Mouse (Mus musculus) neural tube, embryonic 11.5 days (tissue): Measurements from ENCODE around the gene Ciao2a. TPM values are rescaled to one million over a fixed set of nuclear protein-coding genes. Genes with fewer than 3 reads are reported as not detected.

Experiments used
- ATAC-seq: fragments of 200-750 bp; cut with Nextera tagmentation; 2 replicates; pipeline ENCODE4 v1.8.0; 2017; ENCODE audit warnings: moderate number of reproducible peaks, mild to moderate bottlenecking, moderate TSS enrichment, moderate library complexity; ENCODE audit not compliant: insufficient read depth, low FRiP score, low TSS enrichment
- DNase-seq: peaks from one replicate; pipeline ENCODE4 v3.0.0-alpha.2; 2015; ENCODE audit warnings: low spot score
- H3K27ac ChIP-seq: fragments of 300-500 bp; sonication (generic); 2 replicates; pipeline ENCODE4 v1.5.1; 2014; ENCODE audit warnings: low read depth, mild to moderate bottlenecking, low read length
- H3K27me3 ChIP-seq: fragments of 300-500 bp; sonication (generic); 2 replicates; pipeline ENCODE4 v1.6.1; 2014; ENCODE audit warnings: mild to moderate bottlenecking, low read length, mixed read lengths; ENCODE audit not compliant: control insufficient read depth, insufficient read depth
- H3K36me3 ChIP-seq: fragments of 300-500 bp; sonication (generic); 2 replicates; pipeline ENCODE4 v1.6.1; 2014; ENCODE audit warnings: mild to moderate bottlenecking, low read length, moderate library complexity, mixed read lengths; ENCODE audit not compliant: control insufficient read depth, insufficient read depth
- H3K4me1 ChIP-seq: fragments of 300-500 bp; sonication (generic); 2 replicates; pipeline ENCODE4 v1.6.1; 2014; ENCODE audit warnings: low read length, mixed read lengths; ENCODE audit not compliant: control insufficient read depth, insufficient read depth
- H3K4me2 ChIP-seq: fragments of 300-500 bp; sonication (generic); 2 replicates; pipeline ENCODE4 v1.6.1; 2014; ENCODE audit warnings: low read depth, mild to moderate bottlenecking, moderate library complexity
- H3K4me3 ChIP-seq: fragments of 300-500 bp; sonication (generic); 2 replicates; pipeline ENCODE4 v1.5.1; 2014; ENCODE audit warnings: low read depth, low read length
- H3K9ac ChIP-seq: fragments of 300-500 bp; sonication (generic); 2 replicates; pipeline ENCODE4 v1.6.1; 2014; ENCODE audit warnings: mild to moderate bottlenecking, low read length
- H3K9me3 ChIP-seq: fragments of 300-500 bp; sonication (generic); 2 replicates; pipeline ENCODE4 v1.6.1; 2016; ENCODE audit warnings: low read length; ENCODE audit not compliant: control insufficient read depth
- WGBS: fragments of 180-500 bp; shearing (Covaris S2); extraction: QIAGEN DNeasy Blood & Tissue Kit; methylation state at CpG from one replicate; pipeline ENCODE4 v1.1.7; 2014; 5-methylcytosine and 5-hydroxymethylcytosine counted together
- polyA plus RNA-seq: library from polyadenylated mRNA; unstranded; fragments of >200 nt; fragmentation: Nextera tagmentation; extraction: Ambion mirVana; gene quantifications from 2 replicates; pipeline ENCODE4 v1.2.1, GENCODE M21; 2014

Ciao2a gene
- polyA plus RNA-seq = 126 and 131 TPM in 2 replicates

- H3K27me3 ChIP-seq = no peaks in the 10 kb centered on the region
- no peaks in the 10 kb centered on the region for H3K9me3 ChIP-seq
- peaks cover 7% of the 10 kb centered on the region; the same call in 1 of the 2 replicates for H3K4me1 ChIP-seq
- peak within 1 kb of the TSS; percentile 59 for H3K4me2 ChIP-seq
- no peaks in the 10 kb centered on the region for H3K36me3 ChIP-seq
- WGBS = under 1% methylated on average over 34 of the region's 34 CpGs
- peak within 1 kb of the TSS; percentile 56 for H3K9ac ChIP-seq
- DNase-seq (peak; percentile 92), ATAC-seq (peak; percentile 48)
- peak within 1 kb of the TSS; percentile 50 for H3K4me3 ChIP-seq
- peak within 1 kb of the TSS; percentile 63 for H3K27ac ChIP-seq
Observed at GRCm38 (mm10) chr9:66126456-66127192, at the start of gene Ciao2a, which contains the start of gene Snx1. Gene Ciao2a (plus strand): TSS chr9:66126611. Gene Snx1 (minus strand): TSS chr9:66126587.

DNA sequence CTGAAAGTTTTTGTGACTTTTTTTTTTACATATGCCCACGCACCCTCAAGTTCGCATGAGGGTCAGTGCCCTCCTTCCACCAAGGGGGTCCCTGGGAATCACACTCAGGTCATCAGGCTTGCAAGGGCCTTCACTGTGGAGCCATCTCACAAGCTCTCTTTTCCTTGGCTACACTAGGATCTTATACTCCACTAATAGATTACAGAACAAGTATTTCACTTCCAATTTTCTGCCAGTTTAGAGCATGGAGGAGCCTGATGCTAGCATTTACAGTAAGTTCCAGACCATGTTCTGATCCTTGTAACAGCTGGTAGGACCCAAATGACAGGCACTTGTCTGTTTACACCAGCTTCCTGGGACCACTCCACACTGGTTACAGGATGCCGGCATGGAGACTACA lies 48.3 kb upstream of the Ciao2a start:
- DNase-seq (no peak), ATAC-seq (no peak)
- Histone ChIP-seq H3K4me3 (no peak overlapping the region), H3K27ac (no peak overlapping the region), H3K9ac (no peak overlapping the region), H3K4me1 (no peaks in the 10 kb centered on the region), H3K4me2 (no peak overlapping the region), H3K9me3 (no peaks in the 10 kb centered on the region), H3K36me3 (no peaks in the 10 kb centered on the region), H3K27me3 (no peaks in the 10 kb centered on the region)
- 69% methylated on average over 3 of the region's 3 CpGs for WGBS

GRCm38 (mm10) chr9:66078493-66078892 lies 47.9 kb upstream of the Ciao2a start:
- WGBS = 17% methylated on average over 14 of the region's 14 CpGs
- DNase-seq (peak; percentile 49), ATAC-seq (no peak)
- Histone ChIP-seq H3K9me3 (no peaks in the 10 kb centered on the region), H3K36me3 (no peaks in the 10 kb centered on the region), H3K4me2 (no peak overlapping the region), H3K4me1 (no peaks in the 10 kb centered on the region), H3K4me3 (no peak overlapping the region), H3K9ac (peak overlapping the region; percentile 7; the same call in 1 of the 2 replicates), H3K27me3 (no peaks in the 10 kb centered on the region), H3K27ac (0 out of 2 replicates have a peak overlapping the region, but pooled peaks have one; percentile 2)

DNA sequence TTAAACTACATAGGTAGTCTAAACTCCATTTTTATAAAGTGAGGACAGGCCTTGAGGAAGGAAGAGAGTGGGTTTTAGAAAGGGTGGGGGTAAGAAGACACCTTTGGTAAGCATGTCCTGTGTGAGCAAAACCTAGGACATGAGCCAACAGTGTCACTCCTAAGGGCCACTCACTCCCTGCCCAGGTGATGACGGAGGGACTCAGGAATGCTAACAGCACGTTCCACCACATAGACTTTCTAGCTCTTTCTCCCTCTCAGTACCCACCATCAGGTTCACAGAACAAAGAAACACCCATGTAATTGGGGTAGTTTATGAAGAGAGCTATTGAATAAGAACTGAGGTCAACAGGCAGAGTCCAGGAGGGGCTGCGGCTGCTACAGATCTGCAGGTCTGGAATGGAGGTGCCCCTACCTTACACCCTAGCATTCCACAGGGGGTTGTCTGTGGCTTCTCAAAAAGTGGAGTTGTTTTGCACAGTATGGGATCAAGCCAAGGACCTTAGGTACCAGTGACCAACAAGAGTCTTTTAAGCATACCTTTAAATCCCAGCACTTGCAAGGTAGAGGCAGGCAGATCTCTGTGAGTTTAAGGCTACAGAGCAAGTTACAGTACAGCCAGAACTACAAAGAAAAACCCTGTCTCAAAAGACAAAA lies 45.5 kb upstream of the Ciao2a start:
- H3K27ac ChIP-seq = no peak overlapping the region
- no peak overlapping the region for H3K4me2 ChIP-seq
- no peaks in the 10 kb centered on the region for H3K27me3 ChIP-seq
- H3K36me3 ChIP-seq = no peaks in the 10 kb centered on the region
- ATAC-seq (no peak), DNase-seq (no peak)
- WGBS = 61% methylated on average over 3 of the region's 3 CpGs
- no peaks in the 10 kb centered on the region for H3K9me3 ChIP-seq
- no peaks in the 10 kb centered on the region for H3K4me1 ChIP-seq
- H3K4me3 ChIP-seq = no peak overlapping the region
- no peak overlapping the region for H3K9ac ChIP-seq

- no peak overlapping the region for H3K4me3 ChIP-seq
- H3K4me2 ChIP-seq = no peak overlapping the region
- H3K9me3 ChIP-seq = no peaks in the 10 kb centered on the region
- H3K27ac ChIP-seq = no peak overlapping the region
- WGBS = 90% methylated on average over 4 of the region's 4 CpGs
- H3K9ac ChIP-seq = no peak overlapping the region
- DNase-seq (no peak), ATAC-seq (no peak)
- no peaks in the 10 kb centered on the region for H3K27me3 ChIP-seq
- no peaks in the 10 kb centered on the region for H3K4me1 ChIP-seq
- H3K36me3 ChIP-seq = no peaks in the 10 kb centered on the region
Observed at GRCm38 (mm10) chr9:66081999-66082398, 44.4 kb upstream of the Ciao2a start.

- DNase-seq = no peak
- no peaks in the 10 kb centered on the region for H3K4me1 ChIP-seq
- WGBS = 88% methylated on average over 3 of the region's 3 CpGs
- no peak overlapping the region for H3K9ac ChIP-seq
- H3K36me3 ChIP-seq = peaks cover 2% of the 10 kb centered on the region; the same call in 1 of the 2 replicates
- no peaks in the 10 kb centered on the region for H3K9me3 ChIP-seq
- H3K4me2 ChIP-seq = no peak overlapping the region
- H3K27me3 ChIP-seq = no peaks in the 10 kb centered on the region
- H3K27ac ChIP-seq = no peak overlapping the region
- ATAC-seq = no peak
- no peak overlapping the region for H3K4me3 ChIP-seq
Observed at GRCm38 (mm10) chr9:66084171-66084570, 42.2 kb upstream of the Ciao2a start.

- DNase-seq = no peak
- Histone ChIP-seq H3K4me2 (no peak overlapping the region), H3K27me3 (no peaks in the 10 kb centered on the region), H3K36me3 (peaks cover 15% of the 10 kb centered on the region), H3K9me3 (no peaks in the 10 kb centered on the region), H3K27ac (no peak overlapping the region), H3K4me1 (no peaks in the 10 kb centered on the region), H3K9ac (no peak overlapping the region), H3K4me3 (no peak overlapping the region)
- ATAC-seq = no peak
- WGBS = 93% methylated on average over 7 of the region's 7 CpGs
Observed at GRCm38 (mm10) chr9:66087062-66087461, 39.3 kb upstream of the Ciao2a start.

DNA sequence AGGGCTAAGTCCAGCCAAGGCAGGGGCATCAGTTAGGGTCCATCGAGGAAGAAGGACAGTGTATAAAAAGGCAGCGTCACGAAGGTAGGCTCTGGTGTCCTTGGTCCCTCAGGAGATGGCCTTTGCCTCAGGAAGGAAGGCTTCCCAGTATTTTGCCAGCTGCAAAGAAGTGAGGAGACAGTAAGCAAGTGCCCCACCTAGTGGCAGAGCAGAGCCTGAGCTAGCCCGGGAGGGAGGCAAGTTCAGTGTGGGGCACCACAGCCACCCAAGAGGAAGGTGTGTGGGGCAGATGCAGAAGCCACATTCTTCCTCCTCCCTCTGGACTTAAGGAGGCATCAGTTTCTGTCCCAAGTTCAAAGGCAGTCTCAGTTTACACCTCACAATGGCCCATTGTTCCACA lies 38.0 kb upstream of the Ciao2a start:
- Histone ChIP-seq H3K9me3 (no peaks in the 10 kb centered on the region), H3K27me3 (no peaks in the 10 kb centered on the region), H3K36me3 (peaks cover 24% of the 10 kb centered on the region), H3K27ac (no peak overlapping the region), H3K4me2 (no peak overlapping the region), H3K4me3 (no peak overlapping the region), H3K4me1 (no peaks in the 10 kb centered on the region), H3K9ac (no peak overlapping the region)
- DNase-seq = peak; percentile 44
- ATAC-seq = no peak
- WGBS = 46% methylated on average over 4 of the region's 4 CpGs
